30 mouse cellular contexts compared by ENCODE assay signal in genomic region chr10:24142735-24143134, GRCm38 (mm10). TPM values are rescaled to one million over a fixed set of nuclear protein-coding genes. Genes with fewer than 3 reads are reported as not detected.
A peak's percentile ranks its signal among the peaks of the same experiment; 100 is the strongest.
DNase-seq lines count a peak whose midpoint lies in the region; ATAC-seq and TF ChIP-seq lines count a peak whose summit lies in the region.
"Had no signal": no experiment of that assay in that cellular context is flagged by ENCODE, and none has a peak within 500 bp of the region (broad histone marks: within the 10 kb centered on the region; RNA-seq: fewer than 3 reads in every experiment).

No protein-coding gene starts in this region.

- no peaks in the 10 kb centered on the region for H3K9me3 ChIP-seq in G1E (replicated peaks)
- no peaks in the 10 kb centered on the region for H3K9me3 ChIP-seq in kidney, embryonic 16.5 days (ENCODE audit: low read length)
- no peaks in the 10 kb centered on the region for H3K9me3 ChIP-seq in forebrain, embryonic 10.5 days
- H3K9me3 ChIP-seq: embryonic facial prominence, embryonic 12.5 days; forebrain, embryonic 13.5 days; heart, embryonic 10.5 days; hindbrain, embryonic 13.5 days had no signal

- no peak overlapping the region for H3K27ac ChIP-seq in kidney, embryonic 16.5 days (ENCODE audit: low read length)
- no peak overlapping the region for H3K27ac ChIP-seq in forebrain, embryonic 10.5 days
- H3K27ac ChIP-seq: embryonic facial prominence, embryonic 12.5 days; forebrain, embryonic 13.5 days; heart, embryonic 10.5 days; hindbrain, embryonic 13.5 days; hindbrain, postnatal 0 days had no signal

- peaks cover 8% of the 10 kb centered on the region for H3K27me3 ChIP-seq in G1E (ENCODE audit: insufficient read depth, low read length)
- H3K27me3 ChIP-seq in kidney, embryonic 16.5 days (ENCODE audit: insufficient read depth, low read length) = no peaks in the 10 kb centered on the region
- H3K27me3 ChIP-seq in forebrain, embryonic 10.5 days (ENCODE audit: poor library complexity, severe bottlenecking) = no peaks in the 10 kb centered on the region
- H3K27me3 ChIP-seq: embryonic facial prominence, embryonic 12.5 days; forebrain, embryonic 13.5 days; hindbrain, embryonic 13.5 days had no signal

- H3K36me3 ChIP-seq in G1E (replicated peaks) = no peaks in the 10 kb centered on the region
- H3K36me3 ChIP-seq in kidney, embryonic 16.5 days (ENCODE audit: insufficient read depth, low read length) = no peaks in the 10 kb centered on the region
- H3K36me3 ChIP-seq in forebrain, embryonic 10.5 days (replicated peaks) = no peaks in the 10 kb centered on the region
- H3K36me3 ChIP-seq: embryonic facial prominence, embryonic 12.5 days; heart, embryonic 10.5 days; hindbrain, embryonic 13.5 days had no signal

- H3K4me2 ChIP-seq in kidney, embryonic 16.5 days (replicated peaks; ENCODE audit: low read depth, low read length) = no peak overlapping the region
- H3K4me2 ChIP-seq: embryonic facial prominence, embryonic 12.5 days; forebrain, embryonic 13.5 days; hindbrain, embryonic 13.5 days had no signal

- TF ChIP-seq CTCF in G1E (IDR thresholded peaks at IDR 0.05; ENCODE audit: low read depth, low read length) = no peak

- H3K9ac ChIP-seq in kidney, embryonic 16.5 days (replicated peaks; ENCODE audit: low read length) = no peak overlapping the region
- H3K9ac ChIP-seq: embryonic facial prominence, embryonic 12.5 days; forebrain, embryonic 13.5 days; forebrain, postnatal 0 days; hindbrain, embryonic 13.5 days had no signal

- peaks cover 3% of the 10 kb centered on the region; the same call in 1 of the 2 replicates for H3K4me1 ChIP-seq in G1E (ENCODE audit: insufficient read depth, low read depth, low read length)
- no peaks in the 10 kb centered on the region for H3K4me1 ChIP-seq in kidney, embryonic 16.5 days (ENCODE audit: insufficient read depth, low read length)
- H3K4me1 ChIP-seq in forebrain, embryonic 10.5 days = no peaks in the 10 kb centered on the region
- H3K4me1 ChIP-seq: embryonic facial prominence, embryonic 12.5 days; forebrain, embryonic 13.5 days; heart, embryonic 10.5 days; hindbrain, embryonic 13.5 days had no signal

- ATAC-seq in G1E (ENCODE audit: extremely low read depth, insufficient number of reproducible peaks, low FRiP score, poor library complexity, severe bottlenecking) = peak; percentile 15; the same call in 1 of the 2 replicates
- peak; percentile 98 for ATAC-seq in granulocyte monocyte progenitor cell, adult 5-6 weeks (replicated peaks; ENCODE audit: poor library complexity, severe bottlenecking)
- peak; percentile 93 for ATAC-seq in megakaryocyte progenitor cell, adult 5-6 weeks (replicated peaks; ENCODE audit: poor library complexity)
- no peak for ATAC-seq in cerebellum, adult (ENCODE audit: insufficient number of reproducible peaks, low FRiP score, low TSS enrichment)
- ATAC-seq in kidney, embryonic 16.5 days (ENCODE audit: low FRiP score, low TSS enrichment) = no peak
- no peak for ATAC-seq in activated CD4-positive, CD25-positive, alpha-beta regulatory T cell, adult 4 months
- ATAC-seq: CD4-positive, CD25-positive, alpha-beta regulatory T cell, adult 4 months; forebrain, embryonic 13.5 days; forebrain, postnatal 0 days; hindbrain, postnatal 0 days; Patski had no signal

- peak; percentile 47 for DNase-seq in 416B (ENCODE audit: low read depth)
- DNase-seq in G1E (ENCODE audit: low spot score) = no peak
- no peak for DNase-seq in forebrain, embryonic 10.5 days (ENCODE audit: extremely low spot score, low spot score)
- DNase-seq: adrenal gland, adult 2 months; adrenal gland, postnatal 25 days; B cell, adult 2 months; cerebellum, adult 11 months; cerebellum, adult 8-10 months; cerebellum, postnatal 14 days; forebrain, postnatal 0 days; gastrocnemius, postnatal 14 days; heart, postnatal 10 days; heart, postnatal 4 days; kidney, adult 8-10 months had no signal

- WGBS in kidney, embryonic 16.5 days = 73% methylated on average over 3 of the region's 3 CpGs
- 85% methylated on average over 3 of the region's 3 CpGs for WGBS in forebrain, embryonic 10.5 days

- no peak overlapping the region for H3K4me3 ChIP-seq in G1E (ENCODE audit: low read depth, low read length)
- no peak overlapping the region for H3K4me3 ChIP-seq in kidney, embryonic 16.5 days (ENCODE audit: low read length)
- no peak overlapping the region for H3K4me3 ChIP-seq in forebrain, embryonic 10.5 days
- H3K4me3 ChIP-seq: embryonic facial prominence, embryonic 12.5 days; forebrain, embryonic 13.5 days; heart, embryonic 10.5 days; hindbrain, embryonic 13.5 days had no signal

RNA-seq across cellular contexts. Expression of gene Stx7, which starts 6.4 kb away (rescaled TPM):
- total RNA-seq in G1E (2014; fragmentation: Nextera tagmentation) (33.1 and 61.8 TPM in 2 replicates), G1E (2017) (35.7 and 39.2 TPM in 2 replicates)
- polyA plus RNA-seq in G1E (2012) = 40.7 and 47.8 TPM in 2 replicates
- 47.3 and 48.3 TPM in 2 replicates for total RNA-seq in granulocyte monocyte progenitor cell, adult 5-6 weeks (2014; fragmentation: Nextera tagmentation)
- total RNA-seq in granulocyte monocyte progenitor cell, adult 5-6 weeks (2017) = 60.2 and 67.6 TPM in 2 replicates
- total RNA-seq in megakaryocyte progenitor cell, adult 5-6 weeks (2015) = 53.4 and 64.1 TPM in 2 replicates
- total RNA-seq in megakaryocyte progenitor cell, adult 5-6 weeks (2017) = 47.2 and 55.5 TPM in 2 replicates
- 127 and 146 TPM in 2 replicates for polyA plus RNA-seq in kidney, embryonic 16.5 days (2015; fragmentation: Nextera tagmentation; extraction: Ambion mirVana)
- 10 to 100 TPM; 23.3 to 33.2 TPM for polyA plus RNA-seq in activated CD4-positive, CD25-positive, alpha-beta regulatory T cell, adult 4 months (2017; shearing (Covaris generic))
- 42.3 and 42.5 TPM in 2 replicates for polyA plus RNA-seq in forebrain, embryonic 10.5 days (2016; fragmentation: Nextera tagmentation; extraction: Ambion mirVana)

RNA-seq across cellular contexts. Expression of gene Taar9, which starts 33.4 kb away (rescaled TPM):
- total RNA-seq in G1E (2014; fragmentation: Nextera tagmentation) (not detected in 2 replicates), G1E (2017) (0.11 TPM in 1 of 2 replicates, not detected in the other)
- not detected in 2 replicates for polyA plus RNA-seq in G1E (2012)
- total RNA-seq in granulocyte monocyte progenitor cell, adult 5-6 weeks (2014; fragmentation: Nextera tagmentation) = not detected in 2 replicates
- total RNA-seq in granulocyte monocyte progenitor cell, adult 5-6 weeks (2017) = not detected in 2 replicates
- not detected in 2 replicates for total RNA-seq in megakaryocyte progenitor cell, adult 5-6 weeks (2015)
- total RNA-seq in megakaryocyte progenitor cell, adult 5-6 weeks (2017) = not detected in 2 replicates
- polyA plus RNA-seq in kidney, embryonic 16.5 days (2015; fragmentation: Nextera tagmentation; extraction: Ambion mirVana) = not detected in 2 replicates
- not detected for polyA plus RNA-seq in activated CD4-positive, CD25-positive, alpha-beta regulatory T cell, adult 4 months (2017; shearing (Covaris generic))
- polyA plus RNA-seq in forebrain, embryonic 10.5 days (2016; fragmentation: Nextera tagmentation; extraction: Ambion mirVana) = 0.19 TPM in 1 of 2 replicates, not detected in the other
- total RNA-seq: adrenal gland, adult 2 months; adrenal gland, postnatal 25 days; forebrain, postnatal 0 days; gastrocnemius, adult 18-20 months; gastrocnemius, postnatal 14 days; heart, postnatal 10 days; heart, postnatal 4 days; hindbrain, postnatal 0 days had no signal
- polyA plus RNA-seq: adrenal gland, adult 2 months; CD4-positive, CD25-positive, alpha-beta regulatory T cell, adult 4 months; cortical plate, adult 2 months; embryonic facial prominence, embryonic 12.5 days; forebrain, embryonic 13.5 days; forebrain, postnatal 0 days; heart, embryonic 10.5 days; heart, embryonic 14.5 days; hindbrain, embryonic 13.5 days; hindbrain, postnatal 0 days; intestine, embryonic 14.5 days; Patski had no signal

RNA-seq across cellular contexts. Expression of gene Taar8c, which starts 41.0 kb away (rescaled TPM):
- total RNA-seq in G1E (2014; fragmentation: Nextera tagmentation) (not detected in 2 replicates), G1E (2017) (not detected in 2 replicates)
- not detected in 2 replicates for polyA plus RNA-seq in G1E (2012)
- not detected in 2 replicates for total RNA-seq in granulocyte monocyte progenitor cell, adult 5-6 weeks (2014; fragmentation: Nextera tagmentation)
- not detected in 2 replicates for total RNA-seq in granulocyte monocyte progenitor cell, adult 5-6 weeks (2017)
- total RNA-seq in megakaryocyte progenitor cell, adult 5-6 weeks (2015) = not detected in 2 replicates
- not detected in 2 replicates for total RNA-seq in megakaryocyte progenitor cell, adult 5-6 weeks (2017)
- polyA plus RNA-seq in kidney, embryonic 16.5 days (2015; fragmentation: Nextera tagmentation; extraction: Ambion mirVana) = not detected in 2 replicates
- polyA plus RNA-seq in activated CD4-positive, CD25-positive, alpha-beta regulatory T cell, adult 4 months (2017; shearing (Covaris generic)) = not detected
- polyA plus RNA-seq in forebrain, embryonic 10.5 days (2016; fragmentation: Nextera tagmentation; extraction: Ambion mirVana) = not detected in 2 replicates
- total RNA-seq: adrenal gland, adult 2 months; adrenal gland, postnatal 25 days; forebrain, postnatal 0 days; gastrocnemius, adult 18-20 months; gastrocnemius, postnatal 14 days; heart, postnatal 10 days; heart, postnatal 4 days; hindbrain, postnatal 0 days had no signal
- polyA plus RNA-seq: adrenal gland, adult 2 months; CD4-positive, CD25-positive, alpha-beta regulatory T cell, adult 4 months; cortical plate, adult 2 months; embryonic facial prominence, embryonic 12.5 days; forebrain, embryonic 13.5 days; forebrain, postnatal 0 days; heart, embryonic 10.5 days; heart, embryonic 14.5 days; hindbrain, embryonic 13.5 days; hindbrain, postnatal 0 days; intestine, embryonic 14.5 days; Patski had no signal

RNA-seq across cellular contexts. Expression of gene Taar8b, which starts 50.6 kb away (rescaled TPM):
- total RNA-seq in G1E (2014; fragmentation: Nextera tagmentation) (not detected in 2 replicates), G1E (2017) (not detected in 2 replicates)
- not detected in 2 replicates for polyA plus RNA-seq in G1E (2012)
- not detected in 2 replicates for total RNA-seq in granulocyte monocyte progenitor cell, adult 5-6 weeks (2014; fragmentation: Nextera tagmentation)
- not detected in 2 replicates for total RNA-seq in granulocyte monocyte progenitor cell, adult 5-6 weeks (2017)
- not detected in 2 replicates for total RNA-seq in megakaryocyte progenitor cell, adult 5-6 weeks (2015)
- not detected in 2 replicates for total RNA-seq in megakaryocyte progenitor cell, adult 5-6 weeks (2017)
- not detected in 2 replicates for polyA plus RNA-seq in kidney, embryonic 16.5 days (2015; fragmentation: Nextera tagmentation; extraction: Ambion mirVana)
- not detected for polyA plus RNA-seq in activated CD4-positive, CD25-positive, alpha-beta regulatory T cell, adult 4 months (2017; shearing (Covaris generic))
- not detected in 2 replicates for polyA plus RNA-seq in forebrain, embryonic 10.5 days (2016; fragmentation: Nextera tagmentation; extraction: Ambion mirVana)
- total RNA-seq: adrenal gland, adult 2 months; adrenal gland, postnatal 25 days; forebrain, postnatal 0 days; gastrocnemius, adult 18-20 months; gastrocnemius, postnatal 14 days; heart, postnatal 10 days; heart, postnatal 4 days; hindbrain, postnatal 0 days had no signal
- polyA plus RNA-seq: adrenal gland, adult 2 months; CD4-positive, CD25-positive, alpha-beta regulatory T cell, adult 4 months; cortical plate, adult 2 months; embryonic facial prominence, embryonic 12.5 days; forebrain, embryonic 13.5 days; forebrain, postnatal 0 days; heart, embryonic 10.5 days; heart, embryonic 14.5 days; hindbrain, embryonic 13.5 days; hindbrain, postnatal 0 days; intestine, embryonic 14.5 days; Patski had no signal

Comparison
In these comparisons a context has a peak if more than half of its experiments do, and no peak if none do; other contexts are left out.
1. ATAC-seq: peak in G1E (single experiment), granulocyte monocyte progenitor cell, adult 5-6 weeks (single experiment) and megakaryocyte progenitor cell, adult 5-6 weeks (single experiment); none in cerebellum, adult (single experiment), kidney, embryonic 16.5 days (single experiment) and activated CD4-positive, CD25-positive, alpha-beta regulatory T cell, adult 4 months (single experiment).